Mouse (Mus musculus) testis, postnatal 14 days (tissue): ENCODE measurements around the gene Nop9.

Experiments
- DNase-seq: peaks from one replicate; pipeline ENCODE4 v3.0.0; 2021; ENCODE audit warnings: low spot score

The Nop9 gene

GRCm38 (mm10) chr14:55727889-55728685 is 17.4 kb upstream of the Nop9 start:
- no peak for DNase-seq

DNA sequence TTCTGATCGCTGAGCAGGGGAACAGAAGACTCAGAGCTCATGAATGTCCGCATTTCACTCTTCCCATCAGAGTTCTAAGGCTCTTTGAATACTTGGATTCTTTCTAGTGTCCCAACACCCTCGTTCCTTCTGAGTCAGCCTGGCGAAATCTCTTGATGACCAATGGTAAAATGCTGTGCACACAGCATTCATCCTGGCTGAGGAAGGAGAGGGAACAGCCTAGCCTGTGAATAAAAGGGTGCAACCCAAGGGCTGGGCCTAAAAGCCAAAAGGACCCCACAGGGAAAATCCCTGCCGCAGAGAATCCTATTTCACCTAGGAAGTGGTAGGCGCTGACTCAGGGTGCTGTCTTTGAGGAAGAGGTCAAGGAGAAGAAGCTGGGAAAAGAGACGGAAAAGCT is 15.4 kb upstream of the Nop9 start:
- DNase-seq, result no peak

- DNase-seq, result no peak
Measured at GRCm38 (mm10) chr14:55730531-55731032, 14.9 kb upstream of the Nop9 start.

DNA sequence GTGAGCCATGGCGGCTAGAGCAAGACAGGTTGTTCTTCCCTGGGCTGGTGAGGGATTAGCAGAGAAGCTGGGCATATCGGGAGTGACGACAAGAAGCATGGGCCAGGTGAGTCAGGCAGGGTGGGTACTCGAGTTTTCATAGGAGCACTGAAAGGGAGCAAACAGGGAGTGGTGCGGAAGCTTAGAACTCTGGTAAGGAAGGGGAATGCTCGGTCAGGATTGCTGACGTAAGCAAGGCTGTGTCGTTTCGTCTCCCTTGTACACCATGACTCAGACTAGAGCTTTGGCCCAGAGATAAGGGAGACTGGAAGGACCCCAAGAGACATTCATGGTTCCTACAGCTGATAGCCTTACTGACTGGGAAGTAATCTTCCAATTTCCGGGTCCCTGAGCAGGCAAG is 11.6 kb upstream of the Nop9 start:
- DNase-seq, result no peak

DNA sequence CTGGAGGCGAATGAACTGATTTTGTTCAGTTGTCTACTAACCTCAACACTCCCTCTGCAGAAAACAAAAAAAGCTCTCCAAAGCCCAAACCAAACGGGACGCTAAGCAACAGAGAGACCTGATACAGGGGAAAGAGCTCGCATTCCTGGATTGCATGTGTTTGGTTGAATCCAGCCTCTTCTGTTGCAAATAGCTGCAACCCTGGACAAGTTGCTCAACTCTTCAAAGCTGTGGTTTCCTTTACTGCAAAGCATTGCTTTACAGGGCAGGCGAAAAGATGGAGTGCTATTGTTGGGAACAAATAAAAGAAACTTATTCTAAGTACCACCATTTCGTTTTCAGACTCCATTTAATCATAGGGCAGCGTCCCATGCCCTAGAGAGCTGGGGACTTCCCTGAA is 10.6 kb upstream of the Nop9 start:
- no peak for DNase-seq

DNA sequence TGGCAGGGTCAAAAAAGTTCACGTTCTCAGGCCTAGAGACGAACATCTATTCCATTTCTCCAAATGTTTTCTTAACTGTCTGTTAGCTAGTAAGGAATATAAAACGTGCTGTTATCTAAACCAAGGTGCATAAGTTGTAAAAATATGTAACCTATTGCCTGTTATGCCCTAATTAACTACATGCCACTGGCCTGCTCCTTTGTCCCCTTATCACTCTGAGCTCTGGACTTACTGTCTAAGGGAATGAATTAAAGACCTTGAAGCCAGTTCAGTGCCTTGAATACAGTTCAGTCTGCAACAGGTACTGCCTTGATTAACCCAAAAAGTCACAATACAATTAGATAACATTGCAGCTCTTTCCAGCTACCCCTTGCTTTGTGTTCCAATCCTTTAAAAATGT is 10.2 kb upstream of the Nop9 start:
- DNase-seq, result no peak

DNA sequence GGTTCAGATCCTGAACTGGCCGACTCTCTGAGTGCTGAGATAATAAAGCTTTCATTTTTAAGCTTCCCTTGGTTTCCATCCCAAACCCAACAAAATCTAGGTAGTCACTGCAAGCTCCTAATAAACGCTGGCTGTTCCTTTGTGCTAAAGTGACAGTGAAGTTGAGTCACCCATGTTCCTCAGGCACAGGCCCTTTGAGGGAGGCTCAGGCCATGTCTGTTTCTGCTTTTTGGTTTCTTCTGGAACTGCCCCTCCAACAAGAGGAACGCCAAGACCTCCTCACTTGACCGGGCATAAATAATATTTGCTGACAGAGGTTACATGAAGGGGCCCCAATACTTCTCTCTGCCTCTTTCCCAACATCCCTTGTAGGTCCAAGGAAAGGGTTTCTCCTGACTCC is 9.7 kb upstream of the Nop9 start:
- no peak for DNase-seq

DNA sequence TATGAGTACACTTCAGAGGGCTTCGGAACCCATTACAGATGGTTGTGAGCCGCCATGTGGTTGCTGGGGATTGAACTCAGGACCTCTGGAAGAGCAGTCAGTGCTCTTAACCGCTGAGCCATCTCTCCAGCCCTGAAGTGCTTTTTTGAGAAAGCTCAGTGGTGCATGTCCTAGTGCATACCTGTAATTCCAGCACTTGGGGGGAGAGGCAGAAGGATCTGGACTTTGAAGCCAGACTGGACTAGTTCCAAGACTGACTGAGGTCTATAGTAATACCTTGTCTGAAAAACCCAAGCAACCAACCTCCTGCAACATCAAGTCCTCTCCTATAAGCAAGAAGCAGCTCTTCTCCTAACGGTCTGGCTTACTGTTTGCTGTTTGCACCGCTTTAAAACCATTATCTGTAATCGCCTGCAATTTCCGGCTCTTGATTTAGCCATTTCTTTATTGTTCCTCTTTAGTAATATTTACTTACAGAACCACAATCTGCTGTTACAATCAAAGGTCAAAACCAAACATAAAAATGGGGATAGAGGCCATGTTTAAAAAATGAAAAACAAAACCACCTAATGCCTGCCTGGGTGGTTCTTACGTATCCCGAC is 8.3 kb upstream of the Nop9 start:
- no peak for DNase-seq

- peak; percentile 69 for DNase-seq
Measured at GRCm38 (mm10) chr14:55743711-55744110, 1.8 kb upstream of the Nop9 start.

GRCm38 (mm10) chr14:55745861-55746237 is 356 bp downstream of the Nop9 start:
- DNase-seq, result no peak

DNA sequence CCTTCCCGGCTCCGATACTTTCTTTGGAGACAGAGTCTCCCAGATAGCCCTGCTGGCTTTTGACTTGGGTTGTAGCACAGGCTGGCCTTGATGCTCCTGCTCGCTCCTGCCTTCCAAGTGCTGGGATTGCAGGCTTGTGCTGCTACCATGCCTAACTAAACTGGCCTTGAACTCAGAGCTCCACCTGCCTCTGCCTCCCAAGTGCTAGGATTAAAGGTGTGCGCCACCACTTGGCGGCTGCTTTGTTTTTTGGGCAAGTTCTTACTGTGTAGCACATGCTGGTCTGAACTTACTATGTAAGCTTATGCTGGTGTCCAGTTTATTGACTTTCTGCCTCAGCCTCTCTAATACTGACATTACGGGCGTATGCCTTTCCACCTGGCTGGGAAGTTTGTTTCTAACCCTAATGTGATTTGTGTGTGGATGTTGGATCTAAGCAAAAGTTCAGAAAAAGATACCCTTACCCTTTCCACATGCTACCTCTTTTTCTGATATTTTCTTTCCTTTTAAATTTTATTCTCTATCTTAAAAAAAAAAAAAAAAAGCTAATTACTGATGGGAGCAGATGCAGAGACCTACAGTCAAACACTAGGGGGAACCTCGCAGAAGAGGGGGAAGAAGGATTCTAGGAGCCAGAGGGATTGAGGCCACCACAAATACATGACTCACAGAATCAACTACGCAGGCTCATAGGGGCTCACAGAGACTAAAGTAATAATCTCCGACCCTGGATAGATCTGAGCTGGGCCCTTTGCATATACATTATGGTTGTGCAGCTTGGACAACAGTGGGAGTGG is 1.8 kb downstream of the Nop9 start:
- no peak for DNase-seq

- DNase-seq, result no peak
Measured at GRCm38 (mm10) chr14:55757566-55757965, 12.1 kb downstream of the Nop9 start.

- DNase-seq, result no peak
Measured at GRCm38 (mm10) chr14:55758363-55758784, 12.9 kb downstream of the Nop9 start, which contains the start of gene Cideb. Gene Cideb (minus strand): TSS chr14:55758458.

DNA sequence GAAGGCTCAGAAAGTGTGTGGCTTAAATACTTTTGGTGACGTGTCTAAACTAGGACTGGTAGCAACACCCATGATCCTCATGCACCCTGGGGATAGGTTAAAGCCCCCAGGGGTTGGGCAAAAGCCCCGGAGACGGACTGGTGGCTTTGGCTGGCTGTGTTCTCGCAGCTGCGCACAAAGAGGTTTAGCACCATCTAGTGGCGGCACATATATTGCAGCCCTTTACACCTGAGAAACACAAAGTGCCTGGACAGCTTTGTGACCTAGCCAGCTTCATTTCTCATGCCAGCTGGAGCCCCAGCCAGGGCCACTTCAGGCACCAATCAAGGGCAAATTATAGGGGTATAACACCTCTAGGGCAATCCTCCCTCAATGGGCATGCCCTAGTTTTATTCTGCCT is 14.7 kb downstream of the Nop9 start:
- DNase-seq, result peak; percentile 77

- no peak for DNase-seq
Measured at GRCm38 (mm10) chr14:55761163-55761562, 15.7 kb downstream of the Nop9 start, which contains the start of gene Ltb4r2. Gene Ltb4r2 (plus strand): TSS chr14:55761428.

DNA sequence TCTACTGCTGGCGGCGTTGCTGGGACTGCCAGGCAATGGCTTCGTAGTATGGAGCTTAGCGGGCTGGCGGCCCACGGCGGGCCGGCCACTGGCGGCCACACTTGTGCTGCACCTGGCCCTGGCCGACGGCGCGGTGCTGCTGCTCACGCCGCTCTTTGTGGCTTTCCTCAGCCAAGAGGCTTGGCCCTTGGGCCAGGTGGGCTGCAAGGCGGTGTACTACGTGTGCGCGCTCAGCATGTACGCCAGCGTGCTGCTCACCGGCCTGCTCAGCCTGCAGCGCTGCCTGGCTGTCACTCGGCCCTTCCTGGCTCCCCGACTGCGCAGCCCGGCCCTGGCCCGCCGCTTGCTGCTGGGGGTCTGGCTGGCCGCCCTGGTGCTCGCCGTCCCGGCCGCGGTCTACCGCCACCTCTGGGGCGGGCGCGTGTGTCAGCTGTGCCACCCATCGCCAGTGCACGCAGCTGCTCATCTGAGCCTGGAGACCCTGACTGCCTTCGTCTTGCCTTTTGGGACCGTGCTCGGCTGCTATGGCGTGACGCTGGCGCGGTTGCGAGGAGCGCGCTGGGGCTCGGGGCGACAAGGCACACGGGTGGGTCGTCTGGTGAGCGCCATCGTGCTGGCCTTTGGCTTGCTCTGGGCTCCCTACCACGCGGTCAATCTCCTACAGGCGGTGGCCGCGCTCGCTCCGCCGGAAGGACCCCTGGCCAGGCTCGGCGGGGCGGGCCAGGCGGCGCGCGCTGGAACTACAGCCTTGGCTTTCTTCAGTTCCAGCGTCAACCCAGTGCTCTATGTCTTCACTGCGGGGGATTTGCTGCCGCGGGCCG is 16.7 kb downstream of the Nop9 start:
- peak; percentile 43 for DNase-seq

GRCm38 (mm10) chr14:55763166-55763565 is 17.7 kb downstream of the Nop9 start:
- no peak for DNase-seq

- no peak for DNase-seq
Measured at GRCm38 (mm10) chr14:55765696-55766095, 20.2 kb downstream of the Nop9 start, which contains the start of gene Ltb4r1. Gene Ltb4r1 (plus strand): TSS chr14:55765962.

- no peak for DNase-seq
Measured at GRCm38 (mm10) chr14:55767519-55768414, 22.3 kb downstream of the Nop9 start.

DNA sequence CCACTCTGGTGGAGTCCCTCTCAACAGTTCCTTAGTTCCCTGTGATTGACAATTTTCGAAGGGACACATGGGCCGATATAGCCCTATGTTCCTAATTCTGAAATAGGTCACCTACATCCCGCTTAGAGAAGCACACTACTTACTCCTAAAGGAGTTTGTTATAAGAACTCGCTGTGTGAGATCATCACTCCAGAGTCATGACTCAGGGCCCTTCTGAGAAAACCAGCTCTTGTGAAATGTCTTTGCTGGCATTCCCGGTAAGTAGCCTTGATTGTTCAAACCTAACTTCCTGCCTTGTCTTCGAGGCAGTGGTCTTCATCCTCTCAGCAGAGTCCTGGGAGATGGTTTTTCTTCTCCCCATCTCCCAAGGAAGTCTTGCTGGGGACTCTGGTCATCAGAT is 23.1 kb downstream of the Nop9 start:
- DNase-seq, result no peak
